Mouse (Mus musculus): ENCODE measurements at regions not wholly inside any gene's neighbourhood (a gene's known extent, or its start where the extent isn't known, plus 50 kb on each side); places are given as distances from the start of the nearest gene placed in this dataset.

DNA sequence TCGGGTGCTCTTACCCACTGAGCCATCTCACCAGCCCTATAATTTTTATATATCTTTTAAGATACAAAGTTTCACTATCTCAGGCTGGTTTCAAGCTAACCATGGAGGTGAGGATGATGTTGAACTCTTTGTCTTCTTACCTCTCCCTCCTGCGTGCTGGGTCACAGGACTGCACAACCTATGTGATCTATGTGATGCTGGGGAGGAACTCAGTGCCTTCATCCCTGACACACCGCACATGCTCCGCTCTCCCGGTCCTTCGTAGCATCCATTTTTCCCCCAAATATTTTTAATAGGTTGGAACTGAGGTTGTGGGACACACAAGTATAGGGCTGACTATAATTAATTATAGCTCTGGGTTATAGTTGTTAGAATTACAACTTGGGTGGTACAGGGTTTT lies 75.9 kb upstream of the Caprin1 start:
- Histone ChIP-seq H3K4me1 (no peaks in the 10 kb centered on the region), H3K9me3 (replicated peaks) (no peaks in the 10 kb centered on the region), H3K27ac (replicated peaks) (no peak overlapping the region), H3K36me3 (no peaks in the 10 kb centered on the region), H3K27me3 (ENCODE audit: low read depth, poor library complexity, severe bottlenecking) (no peaks in the 10 kb centered on the region), H3K4me3 (no peak overlapping the region)
- 91% methylated on average over 6 of the region's 6 CpGs for WGBS
- DNase-seq (ENCODE audit: low spot score), result no peak

DNA sequence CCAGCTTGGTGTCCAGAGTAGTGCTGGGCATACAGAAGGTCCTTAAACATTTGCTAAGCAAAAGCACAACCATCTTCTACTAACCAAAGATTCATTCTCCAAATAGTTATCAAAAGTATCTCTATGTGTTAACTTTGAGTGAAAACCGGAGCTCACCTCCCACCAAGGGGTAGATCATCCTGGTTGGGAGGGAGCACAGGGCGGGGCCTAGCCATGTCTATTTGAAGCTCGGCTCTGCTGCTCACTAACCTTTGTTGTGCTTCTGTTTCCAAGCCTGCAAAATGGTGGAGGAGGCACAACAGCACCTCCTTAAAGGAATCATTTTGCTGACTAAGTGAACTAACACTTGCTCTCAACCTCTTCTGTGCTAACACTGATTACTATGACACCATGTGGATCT lies 77.0 kb upstream of the Caprin1 start:
- Histone ChIP-seq H3K4me3 (no peak overlapping the region), H3K27ac (replicated peaks) (no peak overlapping the region), H3K36me3 (no peaks in the 10 kb centered on the region), H3K4me1 (no peaks in the 10 kb centered on the region), H3K27me3 (ENCODE audit: low read depth, poor library complexity, severe bottlenecking) (no peaks in the 10 kb centered on the region), H3K9me3 (replicated peaks) (no peaks in the 10 kb centered on the region)
- no peak for DNase-seq (ENCODE audit: low spot score)
- WGBS, result 70% methylated on average over 3 of the region's 3 CpGs

DNA sequence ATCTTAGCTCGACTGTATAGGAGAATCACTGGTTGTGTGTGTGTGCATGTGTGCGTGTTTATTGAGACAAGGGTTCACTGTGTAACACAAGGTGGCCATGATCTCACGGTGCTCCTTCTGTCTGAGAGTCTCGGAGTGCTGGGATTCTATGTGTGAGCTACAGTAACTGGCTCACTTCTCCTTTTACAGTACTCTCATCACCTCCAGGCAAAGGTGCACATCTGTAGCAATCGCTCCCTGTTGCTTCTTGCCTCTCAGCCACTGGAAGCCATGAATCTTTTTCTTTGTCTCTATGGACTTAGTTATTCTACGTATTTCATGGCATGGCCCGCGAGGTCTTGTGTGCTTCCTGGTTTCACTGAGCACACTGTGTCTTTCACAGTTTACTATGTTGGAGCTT lies 78.3 kb upstream of the Caprin1 start:
- H3K4me3 ChIP-seq, result no peak overlapping the region
- peaks cover 1% of the 10 kb centered on the region; the same call in 1 of the 2 replicates for H3K4me1 ChIP-seq
- H3K36me3 ChIP-seq, result no peaks in the 10 kb centered on the region
- no peak overlapping the region for H3K27ac ChIP-seq (replicated peaks)
- no peak for DNase-seq (ENCODE audit: low spot score)
- no peaks in the 10 kb centered on the region for H3K9me3 ChIP-seq (replicated peaks)
- WGBS, result 90% methylated on average over 8 of the region's 8 CpGs
- H3K27me3 ChIP-seq (ENCODE audit: low read depth, poor library complexity, severe bottlenecking), result no peaks in the 10 kb centered on the region

DNA sequence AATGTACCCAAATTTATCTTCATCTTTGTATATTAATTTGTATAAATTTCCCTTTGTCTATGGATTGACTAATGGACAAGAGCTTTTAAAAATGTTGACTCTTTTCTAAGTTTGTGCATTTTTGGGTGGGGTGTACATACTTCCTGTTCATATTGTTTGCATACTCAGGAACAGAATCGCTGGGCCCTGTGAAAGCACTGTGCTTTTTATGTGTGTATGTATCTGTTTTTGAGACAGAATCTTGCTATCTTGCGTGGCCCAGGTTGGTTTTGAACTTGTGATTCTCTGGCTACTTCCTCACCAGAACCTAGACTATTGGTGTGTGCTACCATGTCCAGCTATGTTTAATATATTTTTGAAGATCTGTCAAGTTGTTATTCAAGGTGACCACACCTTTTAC lies 78.8 kb upstream of the Caprin1 start:
- Histone ChIP-seq H3K27ac (replicated peaks) (no peak overlapping the region), H3K9me3 (replicated peaks) (no peaks in the 10 kb centered on the region), H3K27me3 (ENCODE audit: low read depth, poor library complexity, severe bottlenecking) (no peaks in the 10 kb centered on the region), H3K36me3 (no peaks in the 10 kb centered on the region), H3K4me1 (peaks cover 6% of the 10 kb centered on the region), H3K4me3 (no peak overlapping the region)
- no peak for DNase-seq (ENCODE audit: low spot score)
- 90% methylated on average over 2 of the region's 2 CpGs for WGBS

DNA sequence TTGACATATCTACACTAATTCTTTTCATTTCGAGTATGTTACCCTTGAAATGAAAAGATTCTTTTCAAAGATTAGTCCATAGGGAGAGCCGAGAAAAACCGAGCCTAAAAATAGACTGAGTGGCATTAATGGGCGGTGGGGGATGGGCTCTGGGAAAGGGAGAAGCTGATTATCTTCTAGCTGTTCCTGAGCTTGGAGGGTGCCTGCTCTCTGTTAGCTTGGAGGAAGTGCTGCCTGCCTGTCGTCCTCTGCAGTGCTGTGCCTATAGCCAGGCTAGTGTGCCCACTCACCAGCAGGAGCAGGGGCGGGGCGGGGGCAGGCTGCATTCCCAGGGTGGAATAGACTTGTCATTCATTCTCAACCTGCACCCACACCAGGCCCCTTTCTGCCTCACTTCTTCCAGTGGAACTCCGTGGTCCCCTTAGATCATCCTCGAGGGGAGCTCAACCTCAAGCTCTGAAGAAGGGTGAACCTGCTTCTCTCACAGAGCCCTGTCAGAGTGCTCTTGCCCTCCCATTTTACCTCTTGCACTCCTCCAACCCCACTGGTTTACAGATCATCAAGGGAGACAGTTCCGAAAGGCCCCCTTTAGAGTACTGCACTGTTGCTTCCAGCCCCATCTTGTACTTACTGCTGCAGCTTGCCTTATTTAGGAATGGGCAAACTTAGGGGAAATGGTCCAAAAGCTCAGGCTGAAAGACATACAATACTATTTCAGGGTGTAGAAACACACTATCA lies 76.6 kb upstream of the Lmo2 start:
- Histone ChIP-seq H3K9me3 (replicated peaks) (no peaks in the 10 kb centered on the region), H3K4me1 (peaks cover 12% of the 10 kb centered on the region), H3K27me3 (ENCODE audit: low read depth, poor library complexity, severe bottlenecking) (no peaks in the 10 kb centered on the region), H3K27ac (replicated peaks) (0 out of 2 replicates have a peak overlapping the region, but pooled peaks have one; percentile 39), H3K36me3 (no peaks in the 10 kb centered on the region), H3K4me3 (no peak overlapping the region)
- whole genome bisulfite sequencing, result 29% methylated on average over 10 of the region's 10 CpGs
- DNase-seq (ENCODE audit: low spot score), result no peak

DNA sequence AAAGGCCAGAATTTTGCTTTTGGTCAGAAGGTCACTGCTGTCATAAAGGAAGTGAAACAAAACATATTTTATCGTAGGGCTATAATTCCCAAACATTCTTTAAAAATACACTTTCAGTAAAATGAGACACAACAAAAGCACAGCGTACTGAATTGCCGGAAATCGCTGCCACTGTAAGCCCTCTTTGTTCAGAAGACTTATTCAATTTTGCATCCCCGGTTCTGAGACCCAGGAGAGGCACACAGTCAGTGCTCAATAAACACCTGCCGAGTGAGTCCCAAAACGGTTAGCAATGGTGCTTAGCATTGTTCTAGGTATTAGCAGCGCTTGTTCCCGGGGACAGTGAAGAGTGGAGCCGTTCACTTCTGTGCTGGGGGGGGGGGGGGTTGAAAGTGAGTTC lies 72.9 kb upstream of the Lmo2 start:
- no peaks in the 10 kb centered on the region for H3K27me3 ChIP-seq (ENCODE audit: low read depth, poor library complexity, severe bottlenecking)
- no peak overlapping the region for H3K4me3 ChIP-seq
- no peak overlapping the region for H3K27ac ChIP-seq (replicated peaks)
- 61% methylated on average over 10 of the region's 10 CpGs for WGBS
- DNase-seq (ENCODE audit: low spot score), result no peak
- H3K36me3 ChIP-seq, result no peaks in the 10 kb centered on the region
- peaks cover 12% of the 10 kb centered on the region for H3K4me1 ChIP-seq
- no peaks in the 10 kb centered on the region for H3K9me3 ChIP-seq (replicated peaks)

DNA sequence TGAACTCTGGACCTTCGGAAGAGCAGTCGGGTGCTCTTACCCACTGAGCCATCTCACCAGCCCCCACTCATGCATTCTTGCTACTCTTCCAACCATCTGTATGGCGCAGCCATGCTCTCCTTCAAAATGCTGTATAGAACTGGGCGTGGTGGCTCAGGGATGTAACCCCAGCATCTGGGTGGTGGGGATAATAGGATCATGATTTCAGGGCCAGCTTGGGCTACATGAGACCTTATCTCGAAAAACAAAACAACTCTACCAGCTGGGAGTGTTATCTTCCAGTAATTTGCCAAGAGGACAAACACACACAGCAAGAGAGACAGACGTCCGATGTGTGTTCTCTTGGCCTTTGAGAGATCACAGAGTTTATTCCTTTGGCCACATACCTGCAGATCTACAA lies 69.8 kb upstream of the Lmo2 start:
- WGBS, result 90% methylated on average over 7 of the region's 7 CpGs
- no peaks in the 10 kb centered on the region for H3K27me3 ChIP-seq (ENCODE audit: low read depth, poor library complexity, severe bottlenecking)
- no peak for DNase-seq (ENCODE audit: low spot score)
- no peaks in the 10 kb centered on the region for H3K36me3 ChIP-seq
- no peak overlapping the region for H3K4me3 ChIP-seq
- H3K27ac ChIP-seq (replicated peaks), result no peak overlapping the region
- H3K4me1 ChIP-seq, result peaks cover 16% of the 10 kb centered on the region
- no peaks in the 10 kb centered on the region for H3K9me3 ChIP-seq (replicated peaks)

DNA sequence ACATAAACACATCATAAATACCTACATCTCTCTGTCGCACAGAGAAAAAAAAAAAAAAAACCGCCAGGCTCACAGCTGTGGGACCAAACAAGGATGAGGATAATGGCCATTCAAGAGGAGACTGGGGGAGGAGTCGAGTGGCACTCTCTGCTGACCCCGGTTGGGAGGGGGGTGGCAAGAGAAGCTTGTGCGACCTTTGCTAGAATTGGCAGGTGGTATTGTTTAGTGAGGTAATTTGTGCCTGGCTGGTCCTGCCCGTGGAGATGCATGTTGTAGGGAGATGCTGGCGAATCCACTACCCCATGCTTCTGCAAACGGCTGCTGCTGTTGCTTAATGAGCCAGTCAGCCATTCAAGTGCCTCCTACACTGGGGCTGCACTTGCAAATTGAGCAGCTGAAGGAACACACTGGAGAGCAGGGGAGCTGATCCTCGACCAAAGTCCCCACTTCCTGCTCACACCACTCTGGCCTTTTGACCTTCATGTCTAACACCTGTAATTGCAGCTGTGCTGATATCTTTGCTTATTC lies 66.5 kb upstream of the Lmo2 start:
- peak overlapping the region; percentile 29; the same call in 1 of the 2 replicates for H3K4me3 ChIP-seq
- peaks cover 3% of the 10 kb centered on the region; the same call in 1 of the 2 replicates for H3K27me3 ChIP-seq (ENCODE audit: low read depth, poor library complexity, severe bottlenecking)
- H3K27ac ChIP-seq (replicated peaks), result peak overlapping the region; percentile 69
- H3K36me3 ChIP-seq, result no peaks in the 10 kb centered on the region
- no peaks in the 10 kb centered on the region for H3K9me3 ChIP-seq (replicated peaks)
- peak; percentile 37 for DNase-seq (ENCODE audit: low spot score)
- 4% methylated on average over 9 of the region's 9 CpGs for WGBS
- peaks cover 35% of the 10 kb centered on the region for H3K4me1 ChIP-seq

DNA sequence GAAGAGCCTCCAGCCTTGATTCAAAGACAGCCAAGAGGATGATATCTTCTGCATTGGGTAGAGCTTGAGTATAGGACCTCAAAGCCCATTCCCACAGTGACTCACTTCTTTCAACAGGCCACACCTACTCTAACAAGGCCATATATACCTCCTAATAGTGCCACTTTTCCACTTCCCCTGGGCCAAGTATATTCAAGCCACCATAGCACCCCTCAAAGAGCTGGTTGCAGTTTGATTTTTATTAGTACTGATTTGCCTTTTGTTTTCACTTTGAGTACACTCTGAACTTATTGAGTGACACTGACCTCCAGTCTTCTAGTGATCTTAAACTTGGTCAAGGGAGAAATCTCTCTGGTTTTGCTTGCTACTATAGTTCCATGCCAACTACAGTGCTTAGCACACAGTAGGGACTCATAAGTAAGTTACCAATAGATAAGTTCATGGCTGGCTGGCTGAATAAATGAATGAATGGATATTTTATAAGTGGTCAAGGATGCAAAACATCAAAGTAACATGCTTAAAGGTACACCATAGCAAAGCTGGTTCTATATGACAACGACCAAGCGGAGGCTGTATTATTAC lies 64.5 kb upstream of the Lmo2 start:
- peaks cover 43% of the 10 kb centered on the region for H3K4me1 ChIP-seq
- 92% methylated on average over 2 of the region's 2 CpGs for WGBS
- H3K27ac ChIP-seq (replicated peaks), result no peak overlapping the region
- H3K4me3 ChIP-seq, result no peak overlapping the region
- H3K27me3 ChIP-seq (ENCODE audit: low read depth, poor library complexity, severe bottlenecking), result peaks cover 3% of the 10 kb centered on the region; the same call in 1 of the 2 replicates
- DNase-seq (ENCODE audit: low spot score), result no peak
- no peaks in the 10 kb centered on the region for H3K9me3 ChIP-seq (replicated peaks)
- no peaks in the 10 kb centered on the region for H3K36me3 ChIP-seq

DNA sequence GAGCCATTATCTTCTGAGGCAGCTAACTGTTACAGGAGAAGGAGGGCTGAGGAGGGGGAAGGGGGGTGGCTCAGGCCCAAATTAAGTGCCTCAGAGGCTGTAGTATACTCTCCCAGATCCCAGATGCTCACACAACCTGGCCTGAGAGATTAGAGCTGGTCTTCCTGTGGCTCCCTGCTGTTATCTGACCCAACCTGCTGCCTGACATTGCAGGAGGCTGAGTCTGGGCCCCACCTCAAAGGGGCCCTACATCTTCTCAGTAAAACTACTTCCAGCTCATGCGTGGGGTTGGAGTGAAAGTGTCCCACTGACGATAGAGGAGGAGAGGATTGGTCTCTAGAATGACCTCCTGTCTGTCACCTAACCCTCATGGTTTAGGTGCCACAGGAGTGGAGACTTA lies 64.0 kb upstream of the Lmo2 start:
- H3K36me3 ChIP-seq, result no peaks in the 10 kb centered on the region
- peak overlapping the region; percentile 47; the same call in 1 of the 2 replicates for H3K27ac ChIP-seq (replicated peaks)
- peaks cover 3% of the 10 kb centered on the region; the same call in 1 of the 2 replicates for H3K27me3 ChIP-seq (ENCODE audit: low read depth, poor library complexity, severe bottlenecking)
- no peaks in the 10 kb centered on the region for H3K9me3 ChIP-seq (replicated peaks)
- 46% methylated on average over 2 of the region's 2 CpGs for WGBS
- peaks cover 43% of the 10 kb centered on the region for H3K4me1 ChIP-seq
- no peak for DNase-seq (ENCODE audit: low spot score)
- H3K4me3 ChIP-seq, result no peak overlapping the region

DNA sequence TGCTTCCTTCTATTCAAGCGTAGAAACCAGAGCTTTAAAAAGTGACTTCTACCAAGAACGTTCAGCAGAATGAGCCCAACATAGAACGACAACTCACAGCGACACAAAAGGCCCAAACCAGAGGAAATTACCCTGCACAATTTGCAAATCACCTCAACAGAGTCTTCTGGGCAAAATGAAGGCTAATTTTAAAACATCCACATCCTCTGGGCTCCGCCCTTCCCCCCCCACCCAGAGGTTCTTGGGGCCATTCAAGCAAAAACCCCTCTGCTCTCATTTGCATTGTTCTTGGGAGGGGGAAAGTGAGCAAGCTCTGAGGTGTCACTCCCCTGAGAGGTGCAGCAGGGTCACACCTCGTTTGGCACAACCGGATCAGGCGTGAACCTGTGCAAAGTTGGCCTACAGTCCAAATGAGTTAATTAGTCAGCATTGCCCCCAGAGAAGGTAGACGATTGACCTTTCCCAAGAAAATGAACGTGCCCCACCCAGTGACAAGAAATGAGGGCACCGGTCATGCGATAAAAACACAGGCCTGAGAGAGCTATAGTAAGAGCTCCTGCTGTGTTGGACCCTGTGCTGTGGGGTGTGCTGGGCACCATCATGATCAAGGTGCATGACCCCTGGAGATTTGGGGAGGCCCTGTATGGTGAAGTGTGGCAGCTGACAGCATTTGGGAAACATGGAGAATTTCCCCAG lies 62.7 kb upstream of the Lmo2 start:
- Histone ChIP-seq H3K4me3 (no peak overlapping the region), H3K4me1 (peaks cover 44% of the 10 kb centered on the region), H3K9me3 (replicated peaks) (no peaks in the 10 kb centered on the region), H3K27me3 (ENCODE audit: low read depth, poor library complexity, severe bottlenecking) (peaks cover 3% of the 10 kb centered on the region; the same call in 1 of the 2 replicates), H3K27ac (replicated peaks) (0 out of 2 replicates have a peak overlapping the region, but pooled peaks have one; percentile 47), H3K36me3 (no peaks in the 10 kb centered on the region)
- no peak for DNase-seq (ENCODE audit: low spot score)
- 70% methylated on average over 12 of the region's 12 CpGs for WGBS

DNA sequence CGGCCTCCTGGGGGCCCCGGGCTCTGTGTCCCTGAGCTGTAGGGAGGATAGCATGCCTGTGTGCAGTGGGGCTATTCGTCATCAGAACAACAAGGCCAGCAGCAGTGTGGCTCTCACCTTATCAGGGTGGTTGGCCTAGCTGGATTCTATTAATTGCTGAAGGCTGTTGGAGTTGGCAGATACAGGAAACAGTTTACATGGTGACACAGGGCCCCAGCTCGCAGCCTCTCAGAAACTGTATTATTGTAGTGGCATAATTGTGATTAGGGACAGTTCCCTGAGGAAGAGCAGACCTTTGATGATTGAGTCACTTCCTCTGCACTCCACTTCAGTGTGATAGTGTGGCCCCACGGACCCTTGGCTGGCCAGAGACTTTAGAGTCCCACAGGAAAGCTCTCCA lies 61.6 kb upstream of the Lmo2 start:
- Histone ChIP-seq H3K4me3 (no peak overlapping the region), H3K27me3 (ENCODE audit: low read depth, poor library complexity, severe bottlenecking) (peaks cover 3% of the 10 kb centered on the region; the same call in 1 of the 2 replicates), H3K36me3 (no peaks in the 10 kb centered on the region), H3K27ac (replicated peaks) (peak overlapping the region; percentile 53; the same call in 1 of the 2 replicates), H3K4me1 (peaks cover 44% of the 10 kb centered on the region), H3K9me3 (replicated peaks) (no peaks in the 10 kb centered on the region)
- WGBS, result 73% methylated on average over 5 of the region's 5 CpGs
- no peak for DNase-seq (ENCODE audit: low spot score)

All from midbrain, embryonic 10.5 days (tissue).